Mouse (Mus musculus) forebrain, embryonic 14.5 days (tissue): ENCODE measurements at regions not wholly inside any gene's neighbourhood (a gene's known extent, or its start where the extent isn't known, plus 50 kb on each side); places are given as distances from the start of the nearest gene placed in this dataset. TPM values are rescaled to one million over a fixed set of nuclear protein-coding genes. Genes with fewer than 3 reads are reported as not detected.

Experiments
- ATAC-seq: fragments of 200-750 bp; cut with Nextera tagmentation; 2 replicates; pipeline ENCODE4 v1.8.0; 2017; ENCODE audit warnings: mild to moderate bottlenecking, moderate library complexity
- DNase-seq: peaks from one replicate; pipeline ENCODE4 v3.0.0-alpha.2; 2015; ENCODE audit warnings: low spot score
- H3K27ac ChIP-seq: fragments of 300-500 bp; sonication (generic); 2 replicates; pipeline ENCODE4 v1.5.1; 2014; ENCODE audit warnings: low read depth, mild to moderate bottlenecking, control low read depth, low read length, moderate library complexity
- H3K27me3 ChIP-seq: fragments of 300-500 bp; sonication (generic); replicated peaks from 2 replicates; pipeline ENCODE4 v1.6.1; 2014; ENCODE audit warnings: low read length, control low read depth, mixed read lengths; ENCODE audit not compliant: control insufficient read depth, insufficient read depth
- H3K36me3 ChIP-seq: fragments of 300-500 bp; sonication (generic); 2 replicates; pipeline ENCODE4 v1.6.1; 2014; ENCODE audit warnings: low read length, control low read depth; ENCODE audit not compliant: control insufficient read depth, insufficient read depth
- H3K4me1 ChIP-seq: fragments of 300-500 bp; sonication (generic); 2 replicates; pipeline ENCODE4 v1.6.1; 2014; ENCODE audit warnings: antibody characterized with exemption, low read length, control low read depth; ENCODE audit not compliant: control insufficient read depth, insufficient read depth
- H3K4me2 ChIP-seq: fragments of 300-500 bp; sonication (generic); 2 replicates; pipeline ENCODE4 v1.6.1; 2014; ENCODE audit warnings: mild to moderate bottlenecking, control low read depth, low read length
- H3K4me3 ChIP-seq: fragments of 300-500 bp; sonication (generic); 2 replicates; pipeline ENCODE4 v1.5.1; 2014; ENCODE audit warnings: low read depth, low read length, control low read depth
- H3K9ac ChIP-seq: fragments of 300-500 bp; sonication (generic); 2 replicates; pipeline ENCODE4 v1.6.1; 2014; ENCODE audit warnings: mild to moderate bottlenecking, low read length, control low read depth, moderate library complexity
- H3K9me3 ChIP-seq: fragments of 300-500 bp; sonication (generic); replicated peaks from 2 replicates; pipeline ENCODE4 v1.6.1; 2016; ENCODE audit warnings: low read length, control low read depth, mixed read lengths; ENCODE audit not compliant: control insufficient read depth
- WGBS: fragments of 180-500 bp; shearing (Covaris S2); extraction: QIAGEN DNeasy Blood & Tissue Kit; methylation state at CpG from one replicate; pipeline ENCODE4 v1.1.7; 2014; 5-methylcytosine and 5-hydroxymethylcytosine counted together
- microRNA-seq: library from miRNA; unstranded; fragments of <30 nt; microRNA quantifications from one replicate; pipeline ENCODE4, GENCODE M21; 2016

DNA sequence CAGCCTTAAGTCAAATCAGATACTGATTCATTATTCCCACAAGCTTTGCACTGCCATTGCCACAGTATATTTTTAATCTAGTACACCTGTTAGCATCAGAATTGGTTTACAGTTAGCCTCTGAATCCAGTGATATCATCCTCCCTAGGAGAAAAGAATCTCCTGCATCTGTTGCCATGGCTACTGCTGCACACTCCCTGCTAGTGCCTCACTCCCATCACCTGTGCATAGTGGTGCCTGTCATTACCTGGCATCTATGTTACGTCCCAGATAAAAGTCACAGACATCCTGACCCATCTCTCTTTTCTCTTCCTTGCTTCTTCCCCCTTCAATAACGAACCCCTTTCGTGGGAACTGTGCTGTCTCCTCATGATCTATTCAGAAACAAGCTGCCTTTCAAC lies 256.4 kb upstream of the Slitrk5 start:
- H3K27me3 ChIP-seq: no peaks in the 10 kb centered on the region
- WGBS: 39% methylated on average over 3 of the region's 3 CpGs
- H3K4me2 ChIP-seq: no peak overlapping the region
- H3K36me3 ChIP-seq: no peaks in the 10 kb centered on the region
- no peak overlapping the region for H3K4me3 ChIP-seq
- no peak overlapping the region for H3K9ac ChIP-seq
- no peaks in the 10 kb centered on the region for H3K9me3 ChIP-seq
- ATAC-seq (no peak), DNase-seq (no peak)
- no peaks in the 10 kb centered on the region for H3K4me1 ChIP-seq
- H3K27ac ChIP-seq: no peak overlapping the region

DNA sequence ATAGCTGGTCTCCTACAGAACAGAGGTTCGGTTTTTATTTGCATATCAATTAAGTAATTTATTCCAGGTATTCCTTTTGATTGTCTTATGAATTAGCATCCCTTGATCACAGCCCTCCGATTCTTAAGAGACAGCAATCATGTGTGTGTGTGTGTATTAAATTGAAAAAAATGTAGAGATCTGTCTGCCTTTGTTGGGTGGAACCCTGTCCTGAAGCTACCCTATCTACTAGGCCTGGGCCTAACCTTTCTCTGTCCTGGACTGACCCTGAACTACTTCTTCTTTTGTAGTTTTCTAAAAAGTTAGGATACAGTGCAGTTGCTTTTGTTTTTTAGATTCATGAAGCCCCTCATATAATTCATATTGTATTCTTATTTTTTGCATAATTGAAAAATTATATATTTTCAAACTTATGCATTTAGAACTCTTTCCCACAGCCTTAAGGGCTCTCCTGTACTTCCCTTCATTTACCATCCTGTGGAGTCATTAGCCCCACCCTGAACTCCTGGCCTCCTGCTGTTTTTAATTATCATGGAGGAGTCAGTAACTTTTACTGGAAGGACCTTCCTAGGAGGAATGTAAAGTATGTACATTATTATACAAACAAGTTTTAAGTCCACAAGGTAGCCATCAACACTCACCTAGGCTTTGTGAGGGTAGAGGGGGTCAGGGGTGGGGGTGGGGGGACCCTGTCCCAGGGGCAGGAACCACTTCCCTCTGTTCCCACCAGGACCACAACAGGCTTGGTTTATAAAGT lies 245.6 kb upstream of the Slitrk5 start:
- whole genome bisulfite sequencing: 86% methylated on average over 2 of the region's 2 CpGs
- H3K27me3 ChIP-seq: no peaks in the 10 kb centered on the region
- no peak for ATAC-seq

More for the DNA sequence above, 245.6 kb upstream of the Slitrk5 start:
- no peaks in the 10 kb centered on the region for H3K36me3 ChIP-seq
- no peak overlapping the region for H3K27ac ChIP-seq
- DNase-seq: no peak
- H3K4me1 ChIP-seq: no peaks in the 10 kb centered on the region
- H3K4me2 ChIP-seq: no peak overlapping the region
- no peak overlapping the region for H3K9ac ChIP-seq
- H3K9me3 ChIP-seq: no peaks in the 10 kb centered on the region
- H3K4me3 ChIP-seq: no peak overlapping the region

Small RNAs in the stretch of these regions (microRNA-seq; reads per million reads assigned to microRNA genes)
- not detected for gene Gm22802
